Comparison of ENCODE assay signal across 8 mouse cellular contexts in the genomic region with DNA sequence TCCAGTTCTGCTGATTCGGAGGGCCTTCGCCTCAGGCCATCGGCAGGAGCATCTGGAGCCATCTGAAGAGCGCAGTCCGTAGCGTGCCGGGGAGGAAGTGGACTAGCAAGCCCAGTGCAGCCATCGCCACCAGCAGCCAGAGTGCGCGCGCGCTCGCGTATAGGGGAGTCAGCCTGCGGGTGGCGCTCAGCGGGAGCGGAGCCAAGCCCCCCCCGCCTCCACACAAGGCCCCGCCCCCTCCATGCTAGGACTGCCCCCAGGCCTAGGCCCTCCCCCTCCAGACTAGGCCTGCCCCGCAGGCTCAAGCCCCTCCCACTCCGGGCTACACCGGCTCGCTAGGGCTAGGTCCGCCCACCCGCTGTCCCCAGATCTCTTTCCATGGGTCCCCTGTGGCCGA. TPM values are rescaled to one million over a fixed set of nuclear protein-coding genes. Genes with fewer than 3 reads are reported as not detected.
DNase-seq lines count a peak whose midpoint lies in the region; ATAC-seq lines count a peak whose summit lies in the region.

No protein-coding gene starts in this region.

- peak; percentile 91 for DNase-seq in R1 (ENCODE audit: low read depth, low spot score)
- DNase-seq in cerebellum, postnatal 10 days, result peak; percentile 87 to 90
- DNase-seq in frontal cortex, postnatal 10 days (ENCODE audit: low spot score in 2 of 2), result peak; percentile 78 to 79
- peak; percentile 87 for DNase-seq in hindbrain, embryonic 11.5 days (ENCODE audit: low spot score)
- DNase-seq in left cerebral cortex, adult 11 months (ENCODE audit: low spot score), result peak; percentile 79
- DNase-seq in lung, postnatal 4 days, result peak; percentile 94
- peak; percentile 87 for DNase-seq in retina, embryonic 14.5 days (ENCODE audit: low spot score)
- DNase-seq in thymus, postnatal 25 days, result peak; percentile 91

- H3K4me3 ChIP-seq in hindbrain, embryonic 11.5 days (ENCODE audit: low read depth, low read length), result peak overlapping the region; percentile 54

- H3K4me2 ChIP-seq in hindbrain, embryonic 11.5 days (replicated peaks; ENCODE audit: low read depth, low read length), result peak overlapping the region; percentile 87

- WGBS in hindbrain, embryonic 11.5 days, result under 1% methylated on average over 25 of the region's 27 CpGs

- H3K27ac ChIP-seq in hindbrain, embryonic 11.5 days (ENCODE audit: low read depth, low read length), result no peak overlapping the region

- H3K27me3 ChIP-seq in hindbrain, embryonic 11.5 days (ENCODE audit: control insufficient read depth, insufficient read depth, low read length), result peaks cover 18% of the 10 kb centered on the region

- H3K9me3 ChIP-seq in hindbrain, embryonic 11.5 days (ENCODE audit: control insufficient read depth, low read length), result no peaks in the 10 kb centered on the region

- ATAC-seq in hindbrain, embryonic 11.5 days (ENCODE audit: low FRiP score), result peak; percentile 92

- H3K36me3 ChIP-seq in hindbrain, embryonic 11.5 days (ENCODE audit: control insufficient read depth, insufficient read depth, low read length), result peaks cover 4% of the 10 kb centered on the region; the same call in 1 of the 2 replicates

- H3K9ac ChIP-seq in hindbrain, embryonic 11.5 days (ENCODE audit: low read depth, low read length), result peak overlapping the region; percentile 48; the same call in 1 of the 2 replicates

- peaks cover 2% of the 10 kb centered on the region; the same call in 1 of the 2 replicates for H3K4me1 ChIP-seq in hindbrain, embryonic 11.5 days (replicated peaks; ENCODE audit: control insufficient read depth, insufficient read depth, low read length)

RNA-seq across cellular contexts. Expression of gene Ltc4s, which starts 1.9 kb away (rescaled TPM):
- 0.94 and 1.3 TPM in 2 replicates for polyA plus RNA-seq in hindbrain, embryonic 11.5 days (2014; fragmentation: Nextera tagmentation; extraction: Ambion mirVana)

RNA-seq across cellular contexts. Expression of gene Mgat4b, which starts 25.8 kb away (rescaled TPM):
- polyA plus RNA-seq in hindbrain, embryonic 11.5 days (2014; fragmentation: Nextera tagmentation; extraction: Ambion mirVana), result 17.9 and 19.6 TPM in 2 replicates

RNA-seq across cellular contexts. Expression of gene Sqstm1, which starts 25.9 kb away (rescaled TPM):
- polyA plus RNA-seq in hindbrain, embryonic 11.5 days (2014; fragmentation: Nextera tagmentation; extraction: Ambion mirVana), result 165 and 188 TPM in 2 replicates

RNA-seq across cellular contexts. Expression of gene Maml1, which starts 55.6 kb away (rescaled TPM):
- 9.2 and 10.1 TPM in 2 replicates for polyA plus RNA-seq in hindbrain, embryonic 11.5 days (2014; fragmentation: Nextera tagmentation; extraction: Ambion mirVana)
